Mouse (Mus musculus) lung, embryonic 14.5 days (tissue): ENCODE results near the gene Chd2. TPM values are rescaled to one million over a fixed set of nuclear protein-coding genes. Genes with fewer than 3 reads are reported as not detected.

Experiments used
- ATAC-seq: fragments of 200-750 bp; cut with Nextera tagmentation; 2 replicates; pipeline ENCODE4 v1.8.0; 2017; ENCODE audit warnings: mild to moderate bottlenecking, moderate TSS enrichment, moderate library complexity; ENCODE audit not compliant: insufficient read depth
- DNase-seq: peaks from one replicate; pipeline ENCODE4 v3.0.0-alpha.2; 2015
- H3K27ac ChIP-seq: fragments of 300-500 bp; sonication (generic); 2 replicates; pipeline ENCODE4 v1.5.1; 2014; ENCODE audit warnings: low read depth, mild to moderate bottlenecking, moderate library complexity
- H3K27me3 ChIP-seq: fragments of 300-500 bp; sonication (generic); 2 replicates; pipeline ENCODE4 v1.6.1; 2014; ENCODE audit warnings: low read length, control low read depth; ENCODE audit not compliant: insufficient read depth
- H3K36me3 ChIP-seq: fragments of 300-500 bp; sonication (generic); 2 replicates; pipeline ENCODE4 v1.6.1; 2014; ENCODE audit warnings: control low read depth; ENCODE audit not compliant: insufficient read depth
- H3K4me1 ChIP-seq: fragments of 300-500 bp; sonication (generic); 2 replicates; pipeline ENCODE4 v1.6.1; 2014; ENCODE audit warnings: antibody characterized with exemption, control low read depth; ENCODE audit not compliant: insufficient read depth
- H3K4me2 ChIP-seq: fragments of 300-500 bp; sonication (generic); 2 replicates; pipeline ENCODE4 v1.6.1; 2014; ENCODE audit warnings: mild to moderate bottlenecking
- H3K4me3 ChIP-seq: fragments of 300-500 bp; sonication (generic); 2 replicates; pipeline ENCODE4 v1.5.1; 2014; ENCODE audit warnings: low read depth, low read length
- H3K9ac ChIP-seq: fragments of 300-500 bp; sonication (generic); 2 replicates; pipeline ENCODE4 v1.6.1; 2014
- H3K9me3 ChIP-seq: fragments of 300-500 bp; sonication (generic); 2 replicates; pipeline ENCODE4 v1.6.1; 2016; ENCODE audit warnings: low read depth, low read length, control low read depth
- CTCF ChIP-seq: IDR thresholded peaks from 2 replicates; pipeline ENCODE4 v1.5.1; 2016; ENCODE audit warnings: antibody characterized with exemption, low read depth
- WGBS: fragments of 180-500 bp; shearing (Covaris S2); extraction: QIAGEN DNeasy Blood & Tissue Kit; methylation state at CpG from one replicate; pipeline ENCODE4 v1.1.7; 2014; 5-methylcytosine and 5-hydroxymethylcytosine counted together
- polyA plus RNA-seq: library from polyadenylated mRNA; unstranded; fragments of >200 nt; fragmentation: Nextera tagmentation; extraction: Ambion mirVana; gene quantifications from 2 replicates; pipeline ENCODE4 v1.2.1, GENCODE M21; 2014

Gene Chd2
- polyA plus RNA-seq, 1 experiment from 2014 or later, result 62.1 TPM

GRCm38 (mm10) chr7:73421278-73422015 is 120.2 kb downstream of the Chd2 start:
- Histone ChIP-seq H3K9me3 (no peaks in the 10 kb centered on the region), H3K27me3 (no peaks in the 10 kb centered on the region), H3K36me3 (peaks cover 44% of the 10 kb centered on the region), H3K9ac (no peak overlapping the region), H3K4me2 (no peak overlapping the region), H3K4me1 (no peaks in the 10 kb centered on the region; the same call in 1 of the 2 replicates), H3K27ac (peak overlapping the region; percentile 7; the same call in 1 of the 2 replicates), H3K4me3 (no peak overlapping the region)
- ATAC-seq (peak; percentile 6; the same call in 1 of the 2 replicates), DNase-seq (peak; percentile 64)
- 53% methylated on average over 9 of the region's 9 CpGs for WGBS
- TF ChIP-seq CTCF, result no peak

- no peaks in the 10 kb centered on the region for H3K27me3 ChIP-seq
- ATAC-seq (no peak), DNase-seq (no peak)
- no peak for TF ChIP-seq CTCF
- H3K9ac ChIP-seq, result no peak overlapping the region
- H3K27ac ChIP-seq, result no peak overlapping the region; the same call in 1 of the 2 replicates
- H3K9me3 ChIP-seq, result no peaks in the 10 kb centered on the region
- no peak overlapping the region for H3K4me2 ChIP-seq
- no peaks in the 10 kb centered on the region; the same call in 1 of the 2 replicates for H3K4me1 ChIP-seq
- no peak overlapping the region for H3K4me3 ChIP-seq
- H3K36me3 ChIP-seq, result peaks cover 50% of the 10 kb centered on the region
- WGBS, result 58% methylated on average over 5 of the region's 5 CpGs
Observed at GRCm38 (mm10) chr7:73420827-73421226, 120.8 kb downstream of the Chd2 start.

GRCm38 (mm10) chr7:73419375-73419774 is 122.3 kb downstream of the Chd2 start:
- TF ChIP-seq CTCF, result peak; percentile 48
- Histone ChIP-seq H3K9ac (no peak overlapping the region), H3K27me3 (no peaks in the 10 kb centered on the region), H3K4me1 (no peaks in the 10 kb centered on the region; the same call in 1 of the 2 replicates), H3K9me3 (no peaks in the 10 kb centered on the region), H3K4me2 (no peak overlapping the region), H3K4me3 (no peak overlapping the region), H3K36me3 (peaks cover 52% of the 10 kb centered on the region), H3K27ac (no peak overlapping the region)
- 31% methylated on average over 7 of the region's 7 CpGs for WGBS
- ATAC-seq, result 0 out of 2 replicates have a peak, but pooled peaks have one; percentile 27
- DNase-seq, result peak; percentile 60

- ATAC-seq, result no peak
- Histone ChIP-seq H3K9ac (no peak overlapping the region), H3K4me1 (no peaks in the 10 kb centered on the region), H3K27me3 (no peaks in the 10 kb centered on the region), H3K4me2 (no peak overlapping the region), H3K27ac (no peak overlapping the region), H3K4me3 (no peak overlapping the region), H3K9me3 (no peaks in the 10 kb centered on the region), H3K36me3 (peaks cover 84% of the 10 kb centered on the region)
- TF ChIP-seq CTCF, result no peak
- 61% methylated on average over 14 of the region's 14 CpGs for WGBS
- no peak for DNase-seq
Observed at GRCm38 (mm10) chr7:73414192-73414591, 127.4 kb downstream of the Chd2 start.

GRCm38 (mm10) chr7:73412419-73412818 is 129.2 kb downstream of the Chd2 start:
- WGBS, result 70% methylated on average over 7 of the region's 7 CpGs
- no peak overlapping the region for H3K27ac ChIP-seq
- ATAC-seq, result no peak

GRCm38 (mm10) chr7:73411986-73412385 is 129.6 kb downstream of the Chd2 start:
- Histone ChIP-seq H3K4me3 (no peak overlapping the region), H3K36me3 (peaks cover 71% of the 10 kb centered on the region), H3K9ac (no peak overlapping the region), H3K4me2 (no peak overlapping the region), H3K9me3 (no peaks in the 10 kb centered on the region), H3K4me1 (no peaks in the 10 kb centered on the region), H3K27me3 (no peaks in the 10 kb centered on the region), H3K27ac (no peak overlapping the region)
- no peak for TF ChIP-seq CTCF
- ATAC-seq (no peak), DNase-seq (no peak)
- 77% methylated on average over 4 of the region's 4 CpGs for WGBS

More at GRCm38 (mm10) chr7:73412419-73412818, 129.2 kb downstream of the Chd2 start:
- Histone ChIP-seq H3K4me2 (no peak overlapping the region), H3K4me1 (no peaks in the 10 kb centered on the region), H3K36me3 (peaks cover 72% of the 10 kb centered on the region), H3K27me3 (no peaks in the 10 kb centered on the region), H3K4me3 (no peak overlapping the region), H3K9ac (no peak overlapping the region), H3K9me3 (no peaks in the 10 kb centered on the region)
- DNase-seq, result no peak
- TF ChIP-seq CTCF, result no peak

- no peaks in the 10 kb centered on the region for H3K4me1 ChIP-seq
- H3K27ac ChIP-seq, result no peak overlapping the region
- H3K9me3 ChIP-seq, result no peaks in the 10 kb centered on the region; the same call in 1 of the 2 replicates
- DNase-seq (no peak), ATAC-seq (no peak)
- no peak overlapping the region for H3K4me2 ChIP-seq
- no peaks in the 10 kb centered on the region for H3K27me3 ChIP-seq
- no peak for TF ChIP-seq CTCF
- H3K4me3 ChIP-seq, result no peak overlapping the region
- peaks cover 70% of the 10 kb centered on the region for H3K36me3 ChIP-seq
- H3K9ac ChIP-seq, result no peak overlapping the region
- WGBS, result 57% methylated on average over 7 of the region's 7 CpGs
Observed at GRCm38 (mm10) chr7:73411523-73411922, 130.1 kb downstream of the Chd2 start.
